Mouse (Mus musculus) spleen, adult 2 months (tissue): ENCODE results near the gene Rasgrf2.

ENCODE experiments used
- CTCF ChIP-seq: fragments of 200-500 bp; IDR thresholded peaks from 2 replicates; pipeline ENCODE4 v1.5.1; 2011; ENCODE audit warnings: mild to moderate bottlenecking, inconsistent platforms; ENCODE audit not compliant: insufficient read depth, insufficient read length, insufficient replicate concordance; ENCODE audit errors: extremely low read depth
- POLR2A ChIP-seq: fragments of 200-500 bp; IDR thresholded peaks from 2 replicates; pipeline ENCODE4 v1.6.1; 2011; ENCODE audit warnings: low read depth, low read length, inconsistent platforms

DNA sequence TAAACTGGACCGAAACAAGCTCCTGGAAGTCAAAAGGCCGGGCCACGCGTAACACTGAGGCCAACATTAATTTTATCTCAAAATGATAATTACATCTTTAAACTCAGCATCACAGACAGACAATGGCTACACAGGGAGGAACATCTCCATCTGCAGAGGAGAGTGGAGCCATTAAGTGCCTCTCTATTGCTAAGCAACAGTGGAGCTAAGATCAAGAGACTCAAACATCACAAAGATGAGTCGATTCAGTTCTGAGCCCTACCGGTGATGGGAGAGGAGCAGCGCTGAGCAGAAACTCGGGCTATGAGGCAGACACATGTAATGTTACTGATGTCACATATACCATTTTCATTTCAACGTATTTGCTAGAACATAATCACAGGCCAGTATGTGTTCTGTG, 191.3 kb downstream of the Rasgrf2 start:
- TF ChIP-seq CTCF: no peak
- TF ChIP-seq POLR2A: no peak
